Mouse (Mus musculus): ENCODE results near the gene Dhrs7c. TPM values are rescaled to one million over a fixed set of nuclear protein-coding genes. Genes with fewer than 3 reads are reported as not detected.

The Dhrs7c gene
- polyA plus RNA-seq, 1 experiment from 2014 or later = 1.1 TPM

DNA sequence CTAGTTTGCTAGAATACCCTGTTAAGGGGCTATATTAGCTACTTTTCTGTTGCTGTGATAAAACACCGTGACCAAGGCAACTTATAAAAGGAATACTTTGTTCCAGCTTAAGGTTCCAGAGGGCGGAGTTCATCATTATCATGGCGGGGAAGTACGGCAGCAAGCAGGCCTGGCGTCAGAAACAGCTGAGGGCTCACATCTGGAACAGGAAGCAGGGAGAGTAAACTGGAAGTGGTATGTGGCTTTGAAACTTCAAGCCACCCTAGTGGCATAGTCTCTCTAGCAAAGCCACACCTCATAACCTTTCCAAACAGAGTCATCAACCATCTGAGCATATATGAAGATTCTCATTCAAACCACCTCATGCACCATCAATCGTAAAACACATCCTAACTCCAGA is 31.5 kb downstream of the Dhrs7c start:
- no peak for ATAC-seq (ENCODE audit: low read depth)
- Histone ChIP-seq H3K4me1 (ENCODE audit: control insufficient read depth, low read depth, low read length) (no peaks in the 10 kb centered on the region), H3K27ac (ENCODE audit: low read length) (no peak overlapping the region), H3K4me3 (ENCODE audit: low read depth, low read length) (no peak overlapping the region), H3K9ac (ENCODE audit: low read depth, low read length) (no peak overlapping the region), H3K36me3 (ENCODE audit: control insufficient read depth, insufficient read depth) (no peaks in the 10 kb centered on the region), H3K9me3 (replicated peaks; ENCODE audit: control insufficient read depth, low read length) (no peaks in the 10 kb centered on the region), H3K4me2 (ENCODE audit: low read depth, low read length) (no peak overlapping the region), H3K27me3 (ENCODE audit: control insufficient read depth, insufficient read depth, low read depth, low read length) (no peaks in the 10 kb centered on the region)
- 43% methylated on average over 6 of the region's 6 CpGs for WGBS (ENCODE audit: insufficient replicate concordance)

DNA sequence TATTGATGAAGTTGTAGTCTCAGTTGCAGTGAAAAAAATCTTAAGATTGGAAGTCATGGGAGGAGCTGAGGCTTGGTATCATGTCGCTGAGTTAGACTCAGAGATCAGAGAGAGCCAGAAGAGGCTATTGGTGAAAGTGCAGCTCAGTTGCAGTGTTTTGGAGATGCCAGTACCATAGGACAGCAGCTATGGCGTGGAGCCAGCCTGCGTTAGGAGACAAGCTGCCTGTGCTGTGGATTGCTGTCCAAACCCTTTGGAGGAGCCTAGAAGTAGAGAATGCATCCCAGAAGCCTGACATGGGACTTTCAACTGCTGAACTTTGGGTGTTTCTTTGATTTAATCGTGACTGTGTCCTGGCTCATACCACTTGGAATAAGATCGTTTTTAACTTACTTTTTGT is 33.8 kb downstream of the Dhrs7c start:
- H3K9me3 ChIP-seq (replicated peaks; ENCODE audit: control insufficient read depth, low read length) = no peaks in the 10 kb centered on the region
- H3K27ac ChIP-seq (ENCODE audit: low read length) = no peak overlapping the region
- no peaks in the 10 kb centered on the region for H3K4me1 ChIP-seq (ENCODE audit: control insufficient read depth, low read depth, low read length)
- WGBS (ENCODE audit: insufficient replicate concordance) = 51% methylated on average over 5 of the region's 5 CpGs
- no peaks in the 10 kb centered on the region for H3K27me3 ChIP-seq (ENCODE audit: control insufficient read depth, insufficient read depth, low read depth, low read length)
- no peak overlapping the region for H3K4me2 ChIP-seq (ENCODE audit: low read depth, low read length)
- H3K36me3 ChIP-seq (ENCODE audit: control insufficient read depth, insufficient read depth) = no peaks in the 10 kb centered on the region
- no peak overlapping the region for H3K9ac ChIP-seq (ENCODE audit: low read depth, low read length)
- H3K4me3 ChIP-seq (ENCODE audit: low read depth, low read length) = no peak overlapping the region
- ATAC-seq (ENCODE audit: low read depth) = no peak

DNA sequence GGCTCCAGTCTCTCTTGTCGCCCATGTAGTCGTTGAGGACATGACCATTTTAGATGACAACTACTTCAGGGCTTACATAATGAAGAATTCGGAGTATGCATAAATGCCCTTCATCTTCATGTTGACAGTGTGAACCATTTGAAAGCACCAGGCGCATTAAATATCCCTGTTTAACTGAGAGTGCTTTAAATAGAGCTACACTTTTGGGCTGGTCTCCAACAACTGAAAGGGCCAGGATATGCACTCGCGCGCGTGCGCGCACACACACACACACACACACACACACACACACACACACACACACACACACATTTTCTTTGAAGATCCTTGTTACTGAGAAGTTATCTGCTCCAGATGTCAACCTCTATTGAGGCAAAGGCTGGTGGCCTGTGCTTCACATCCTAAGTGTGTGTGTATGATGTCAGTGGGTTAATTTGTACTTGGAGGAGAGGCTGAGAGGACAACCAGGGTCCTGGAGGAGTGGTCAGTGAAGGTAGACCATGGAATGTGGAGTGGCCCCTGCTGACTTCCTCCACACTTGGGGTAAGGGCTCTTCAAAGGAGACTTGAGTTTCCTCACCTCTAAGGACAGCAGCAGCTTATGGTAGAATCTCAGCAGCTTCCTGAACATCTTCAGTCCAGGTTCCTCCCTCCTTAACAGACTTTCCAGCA is 37.6 kb downstream of the Dhrs7c start:
- H3K27ac ChIP-seq (ENCODE audit: low read length) = no peak overlapping the region
- no peak overlapping the region for H3K4me3 ChIP-seq (ENCODE audit: low read depth, low read length)
- H3K9ac ChIP-seq (ENCODE audit: low read depth, low read length) = no peak overlapping the region
- H3K27me3 ChIP-seq (ENCODE audit: control insufficient read depth, insufficient read depth, low read depth, low read length) = no peaks in the 10 kb centered on the region
- ATAC-seq (ENCODE audit: low read depth) = no peak
- H3K9me3 ChIP-seq (replicated peaks; ENCODE audit: control insufficient read depth, low read length) = no peaks in the 10 kb centered on the region
- no peak overlapping the region for H3K4me2 ChIP-seq (ENCODE audit: low read depth, low read length)
- H3K36me3 ChIP-seq (ENCODE audit: control insufficient read depth, insufficient read depth) = no peaks in the 10 kb centered on the region
- no peaks in the 10 kb centered on the region for H3K4me1 ChIP-seq (ENCODE audit: control insufficient read depth, low read depth, low read length)
- 79% methylated on average over 10 of the region's 10 CpGs for WGBS (ENCODE audit: insufficient replicate concordance)

DNA sequence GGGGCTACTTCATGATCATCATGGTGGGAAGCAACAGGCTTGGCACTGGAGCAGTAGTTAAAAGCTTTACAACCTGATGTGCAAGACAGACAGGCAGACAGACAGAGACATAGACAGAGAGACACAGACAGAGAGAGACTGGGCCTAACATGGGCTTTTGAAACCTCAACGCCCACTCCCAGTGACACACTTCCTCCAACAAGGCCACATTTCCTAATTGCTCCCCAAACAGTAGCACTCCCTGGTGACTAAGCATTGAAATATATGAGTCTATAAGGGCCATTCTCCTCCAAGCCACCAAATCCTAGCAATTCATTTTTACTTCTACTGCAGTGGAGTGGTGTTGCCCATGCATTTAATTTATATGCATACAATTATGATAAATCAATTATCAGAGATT is 41.8 kb downstream of the Dhrs7c start:
- Histone ChIP-seq H3K9me3 (replicated peaks; ENCODE audit: control insufficient read depth, low read length) (no peaks in the 10 kb centered on the region), H3K4me3 (ENCODE audit: low read depth, low read length) (no peak overlapping the region), H3K36me3 (ENCODE audit: control insufficient read depth, insufficient read depth) (no peaks in the 10 kb centered on the region), H3K27me3 (ENCODE audit: control insufficient read depth, insufficient read depth, low read depth, low read length) (no peaks in the 10 kb centered on the region), H3K27ac (ENCODE audit: low read length) (no peak overlapping the region), H3K9ac (ENCODE audit: low read depth, low read length) (no peak overlapping the region), H3K4me2 (ENCODE audit: low read depth, low read length) (no peak overlapping the region), H3K4me1 (ENCODE audit: control insufficient read depth, low read depth, low read length) (no peaks in the 10 kb centered on the region)
- no peak for ATAC-seq (ENCODE audit: low read depth)
- 43% methylated on average over 1 of the region's 1 CpGs for WGBS (ENCODE audit: insufficient replicate concordance)

DNA sequence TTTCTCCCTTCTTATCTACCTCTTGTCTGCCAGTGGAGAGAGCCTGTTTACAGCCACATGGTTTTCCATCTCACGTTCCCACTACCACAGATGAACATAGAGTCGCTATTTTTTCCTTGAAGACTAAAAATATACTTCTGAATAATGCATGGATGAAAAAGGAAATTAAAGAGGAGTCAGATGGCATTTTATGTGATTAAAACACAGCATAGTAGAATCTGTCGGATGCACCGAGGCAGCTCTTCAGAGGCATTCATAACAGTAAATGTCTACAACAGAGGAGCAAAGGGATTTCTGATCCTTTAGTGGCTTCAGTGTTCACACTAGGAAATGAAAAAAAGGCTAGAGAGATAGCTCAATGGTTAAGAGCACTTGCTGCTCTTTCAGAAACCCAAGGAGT is 47.2 kb downstream of the Dhrs7c start:
- Histone ChIP-seq H3K9ac (ENCODE audit: low read depth, low read length) (no peak overlapping the region), H3K4me2 (ENCODE audit: low read depth, low read length) (no peak overlapping the region), H3K27me3 (ENCODE audit: control insufficient read depth, insufficient read depth, low read depth, low read length) (no peaks in the 10 kb centered on the region), H3K4me1 (ENCODE audit: control insufficient read depth, low read depth, low read length) (no peaks in the 10 kb centered on the region), H3K9me3 (replicated peaks; ENCODE audit: control insufficient read depth, low read length) (no peaks in the 10 kb centered on the region), H3K4me3 (ENCODE audit: low read depth, low read length) (no peak overlapping the region), H3K27ac (ENCODE audit: low read length) (no peak overlapping the region), H3K36me3 (ENCODE audit: control insufficient read depth, insufficient read depth) (no peaks in the 10 kb centered on the region)
- WGBS (ENCODE audit: insufficient replicate concordance) = 64% methylated on average over 4 of the region's 4 CpGs
- ATAC-seq (ENCODE audit: low read depth) = no peak

DNA sequence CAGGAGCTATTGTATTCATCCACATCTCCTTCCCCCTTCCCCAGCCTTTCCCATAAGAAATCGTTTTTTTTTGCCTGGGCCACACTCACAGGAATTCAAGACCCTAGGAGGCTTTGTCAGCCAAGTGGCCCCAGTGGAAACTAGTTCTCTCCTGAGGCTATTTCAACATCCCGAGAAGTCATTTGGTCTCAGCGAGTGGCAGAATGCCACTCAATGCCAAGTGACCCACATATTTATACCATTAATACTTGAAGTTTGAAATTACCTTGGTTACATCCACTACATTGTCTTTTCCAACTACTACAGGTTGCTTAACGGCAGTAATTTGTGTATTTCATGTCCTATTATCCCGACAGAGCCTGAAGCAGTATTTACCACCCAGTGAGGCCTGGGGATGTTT is 53.8 kb downstream of the Dhrs7c start:
- H3K27ac ChIP-seq (ENCODE audit: low read length) = no peak overlapping the region
- ATAC-seq (ENCODE audit: low read depth) = no peak
- H3K36me3 ChIP-seq (ENCODE audit: control insufficient read depth, insufficient read depth) = no peaks in the 10 kb centered on the region
- H3K27me3 ChIP-seq (ENCODE audit: control insufficient read depth, insufficient read depth, low read depth, low read length) = no peaks in the 10 kb centered on the region
- WGBS (ENCODE audit: insufficient replicate concordance) = 50% methylated on average over 5 of the region's 5 CpGs
- H3K9me3 ChIP-seq (replicated peaks; ENCODE audit: control insufficient read depth, low read length) = no peaks in the 10 kb centered on the region
- H3K9ac ChIP-seq (ENCODE audit: low read depth, low read length) = no peak overlapping the region
- H3K4me1 ChIP-seq (ENCODE audit: control insufficient read depth, low read depth, low read length) = no peaks in the 10 kb centered on the region
- no peak overlapping the region for H3K4me2 ChIP-seq (ENCODE audit: low read depth, low read length)
- no peak overlapping the region for H3K4me3 ChIP-seq (ENCODE audit: low read depth, low read length)

DNA sequence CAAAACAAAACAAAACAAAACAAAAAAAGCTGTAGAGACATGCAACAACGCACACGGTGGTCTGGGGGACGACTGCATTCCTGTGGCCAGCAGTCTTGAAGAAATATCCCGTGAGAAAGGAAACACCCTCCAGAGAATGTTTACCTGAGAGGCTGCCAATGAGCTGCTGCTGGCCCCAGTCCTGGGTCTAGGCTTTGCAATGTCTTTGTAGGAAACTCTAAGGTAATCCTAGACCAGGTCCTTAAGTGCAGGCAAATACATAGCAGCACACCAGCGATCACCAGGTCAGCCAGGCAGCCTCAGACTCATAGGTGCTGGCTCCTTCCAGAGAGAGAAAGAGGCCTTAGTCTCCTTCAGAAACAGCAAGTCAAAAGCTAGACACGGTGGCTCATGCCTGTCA is 56.0 kb downstream of the Dhrs7c start:
- WGBS (ENCODE audit: insufficient replicate concordance) = 24% methylated on average over 6 of the region's 6 CpGs
- H3K4me1 ChIP-seq (ENCODE audit: control insufficient read depth, low read depth, low read length) = no peaks in the 10 kb centered on the region
- no peaks in the 10 kb centered on the region for H3K9me3 ChIP-seq (replicated peaks; ENCODE audit: control insufficient read depth, low read length)
- ATAC-seq (ENCODE audit: low read depth) = no peak
- H3K27ac ChIP-seq (ENCODE audit: low read length) = no peak overlapping the region
- no peak overlapping the region for H3K4me3 ChIP-seq (ENCODE audit: low read depth, low read length)
- no peak overlapping the region for H3K9ac ChIP-seq (ENCODE audit: low read depth, low read length)
- no peaks in the 10 kb centered on the region for H3K27me3 ChIP-seq (ENCODE audit: control insufficient read depth, insufficient read depth, low read depth, low read length)
- H3K36me3 ChIP-seq (ENCODE audit: control insufficient read depth, insufficient read depth) = no peaks in the 10 kb centered on the region
- H3K4me2 ChIP-seq (ENCODE audit: low read depth, low read length) = no peak overlapping the region

DNA sequence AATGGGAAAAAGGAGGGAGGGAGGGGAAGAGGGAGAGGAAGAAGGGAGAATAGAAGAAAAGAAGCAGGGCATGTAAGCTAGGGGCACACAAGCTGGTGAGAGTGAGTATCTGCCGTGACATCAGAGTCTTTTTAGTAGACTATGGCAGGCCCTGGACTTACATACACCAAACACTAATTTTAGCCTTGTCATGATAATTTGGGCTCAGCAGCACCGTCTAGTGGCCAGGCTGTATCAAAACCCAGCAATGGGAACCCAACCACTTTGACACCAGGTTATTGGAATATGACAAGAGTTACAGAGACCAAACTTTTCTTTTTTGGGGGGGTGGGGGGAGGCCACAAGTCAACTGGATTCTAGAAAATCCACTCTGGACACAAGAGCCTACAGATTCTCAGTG is 57.0 kb downstream of the Dhrs7c start:
- WGBS (ENCODE audit: insufficient replicate concordance) = 18% methylated on average over 2 of the region's 2 CpGs
- ATAC-seq (ENCODE audit: low read depth) = no peak
- Histone ChIP-seq H3K9me3 (replicated peaks; ENCODE audit: control insufficient read depth, low read length) (no peaks in the 10 kb centered on the region), H3K4me1 (ENCODE audit: control insufficient read depth, low read depth, low read length) (no peaks in the 10 kb centered on the region), H3K27ac (ENCODE audit: low read length) (no peak overlapping the region), H3K27me3 (ENCODE audit: control insufficient read depth, insufficient read depth, low read depth, low read length) (no peaks in the 10 kb centered on the region), H3K4me3 (ENCODE audit: low read depth, low read length) (no peak overlapping the region), H3K4me2 (ENCODE audit: low read depth, low read length) (no peak overlapping the region), H3K36me3 (ENCODE audit: control insufficient read depth, insufficient read depth) (no peaks in the 10 kb centered on the region), H3K9ac (ENCODE audit: low read depth, low read length) (no peak overlapping the region)

DNA sequence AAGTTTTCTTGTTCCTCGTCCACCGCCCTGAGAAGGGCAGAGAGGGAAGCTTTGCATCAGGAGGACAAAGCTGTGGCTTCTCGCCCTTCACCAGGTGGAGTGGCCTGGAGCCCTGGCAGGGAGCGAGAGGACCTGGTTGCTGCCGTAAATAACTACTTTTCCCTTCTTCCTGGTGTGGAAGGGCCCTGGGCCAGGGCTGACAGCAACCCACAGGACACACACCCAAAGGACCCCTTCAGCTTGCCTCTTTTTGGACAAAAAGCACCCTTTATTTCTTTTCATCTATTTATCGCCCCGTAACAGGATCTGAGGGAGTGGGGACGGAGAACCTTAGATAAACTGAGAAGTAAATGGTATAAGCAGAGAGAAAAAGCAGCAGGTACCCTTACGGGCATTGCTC is 60.5 kb downstream of the Dhrs7c start:
- Histone ChIP-seq H3K4me2 (ENCODE audit: low read depth, low read length) (no peak overlapping the region), H3K9me3 (replicated peaks; ENCODE audit: control insufficient read depth, low read length) (no peaks in the 10 kb centered on the region), H3K4me1 (ENCODE audit: control insufficient read depth, low read depth, low read length) (no peaks in the 10 kb centered on the region), H3K36me3 (ENCODE audit: control insufficient read depth, insufficient read depth) (no peaks in the 10 kb centered on the region), H3K4me3 (ENCODE audit: low read depth, low read length) (no peak overlapping the region), H3K9ac (ENCODE audit: low read depth, low read length) (no peak overlapping the region), H3K27me3 (ENCODE audit: control insufficient read depth, insufficient read depth, low read depth, low read length) (no peaks in the 10 kb centered on the region; the same call in 1 of the 2 replicates), H3K27ac (ENCODE audit: low read length) (no peak overlapping the region)
- no peak for ATAC-seq (ENCODE audit: low read depth)
- 69% methylated on average over 9 of the region's 9 CpGs for WGBS (ENCODE audit: insufficient replicate concordance)

Data from liver, embryonic 16.5 days (tissue).